Mouse (Mus musculus) forebrain, embryonic 14.5 days (tissue): Measurements from ENCODE around the gene Bud23. TPM values are rescaled to one million over a fixed set of nuclear protein-coding genes. Genes with fewer than 3 reads are reported as not detected.

Source experiments
- ATAC-seq: fragments of 200-750 bp; cut with Nextera tagmentation; 2 replicates; pipeline ENCODE4 v1.8.0; 2017; ENCODE audit warnings: mild to moderate bottlenecking, moderate library complexity
- DNase-seq: peaks from one replicate; pipeline ENCODE4 v3.0.0-alpha.2; 2015; ENCODE audit warnings: low spot score
- H3K27ac ChIP-seq: fragments of 300-500 bp; sonication (generic); 2 replicates; pipeline ENCODE4 v1.5.1; 2014; ENCODE audit warnings: low read depth, mild to moderate bottlenecking, control low read depth, low read length, moderate library complexity
- H3K27me3 ChIP-seq: fragments of 300-500 bp; sonication (generic); replicated peaks from 2 replicates; pipeline ENCODE4 v1.6.1; 2014; ENCODE audit warnings: low read length, control low read depth, mixed read lengths; ENCODE audit not compliant: control insufficient read depth, insufficient read depth
- H3K36me3 ChIP-seq: fragments of 300-500 bp; sonication (generic); 2 replicates; pipeline ENCODE4 v1.6.1; 2014; ENCODE audit warnings: low read length, control low read depth; ENCODE audit not compliant: control insufficient read depth, insufficient read depth
- H3K4me1 ChIP-seq: fragments of 300-500 bp; sonication (generic); 2 replicates; pipeline ENCODE4 v1.6.1; 2014; ENCODE audit warnings: antibody characterized with exemption, low read length, control low read depth; ENCODE audit not compliant: control insufficient read depth, insufficient read depth
- H3K4me2 ChIP-seq: fragments of 300-500 bp; sonication (generic); 2 replicates; pipeline ENCODE4 v1.6.1; 2014; ENCODE audit warnings: mild to moderate bottlenecking, control low read depth, low read length
- H3K4me3 ChIP-seq: fragments of 300-500 bp; sonication (generic); 2 replicates; pipeline ENCODE4 v1.5.1; 2014; ENCODE audit warnings: low read depth, low read length, control low read depth
- H3K9ac ChIP-seq: fragments of 300-500 bp; sonication (generic); 2 replicates; pipeline ENCODE4 v1.6.1; 2014; ENCODE audit warnings: mild to moderate bottlenecking, low read length, control low read depth, moderate library complexity
- H3K9me3 ChIP-seq: fragments of 300-500 bp; sonication (generic); replicated peaks from 2 replicates; pipeline ENCODE4 v1.6.1; 2016; ENCODE audit warnings: low read length, control low read depth, mixed read lengths; ENCODE audit not compliant: control insufficient read depth
- WGBS: fragments of 180-500 bp; shearing (Covaris S2); extraction: QIAGEN DNeasy Blood & Tissue Kit; methylation state at CpG from one replicate; pipeline ENCODE4 v1.1.7; 2014; 5-methylcytosine and 5-hydroxymethylcytosine counted together
- polyA plus RNA-seq: library from polyadenylated mRNA; unstranded; fragments of >200 nt; fragmentation: Nextera tagmentation; extraction: Ambion mirVana; gene quantifications from 2 replicates; pipeline ENCODE4 v1.2.1, GENCODE M21; 2014

The Bud23 gene
- polyA plus RNA-seq, 1 experiment from 2014 or later = 92.7 TPM

DNA sequence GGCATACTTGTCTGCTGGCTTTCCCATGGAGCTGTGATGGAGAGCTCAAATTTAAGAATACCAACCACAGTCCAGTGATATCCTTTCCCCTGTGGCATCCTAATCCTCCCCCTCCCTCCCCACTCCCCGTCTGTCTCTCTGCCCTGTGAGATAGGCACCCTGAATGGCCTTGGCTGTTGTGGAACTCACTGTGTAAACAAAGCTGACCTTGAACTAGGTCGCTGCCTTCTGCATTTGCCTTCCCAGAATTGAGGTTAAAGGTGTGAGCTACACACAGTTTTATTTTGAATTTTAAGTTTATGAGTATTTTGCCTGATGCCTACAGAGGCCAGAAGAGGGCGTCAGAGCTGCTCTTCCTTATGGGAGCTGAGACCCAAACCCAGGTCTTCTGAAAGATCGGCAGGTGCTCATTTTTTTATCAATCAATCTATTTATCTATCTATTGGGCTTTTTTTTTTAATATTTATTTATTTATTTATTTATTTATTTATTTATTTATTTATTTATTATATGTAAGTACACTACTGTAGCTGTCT, 48.5 kb downstream of the Bud23 start:
- Histone ChIP-seq H3K27me3 (no peaks in the 10 kb centered on the region), H3K4me1 (no peaks in the 10 kb centered on the region), H3K4me3 (no peak overlapping the region), H3K36me3 (no peaks in the 10 kb centered on the region), H3K27ac (no peak overlapping the region), H3K9me3 (no peaks in the 10 kb centered on the region), H3K9ac (no peak overlapping the region), H3K4me2 (no peak overlapping the region)
- ATAC-seq (no peak), DNase-seq (no peak)
- WGBS = 61% methylated on average over 4 of the region's 4 CpGs

DNA sequence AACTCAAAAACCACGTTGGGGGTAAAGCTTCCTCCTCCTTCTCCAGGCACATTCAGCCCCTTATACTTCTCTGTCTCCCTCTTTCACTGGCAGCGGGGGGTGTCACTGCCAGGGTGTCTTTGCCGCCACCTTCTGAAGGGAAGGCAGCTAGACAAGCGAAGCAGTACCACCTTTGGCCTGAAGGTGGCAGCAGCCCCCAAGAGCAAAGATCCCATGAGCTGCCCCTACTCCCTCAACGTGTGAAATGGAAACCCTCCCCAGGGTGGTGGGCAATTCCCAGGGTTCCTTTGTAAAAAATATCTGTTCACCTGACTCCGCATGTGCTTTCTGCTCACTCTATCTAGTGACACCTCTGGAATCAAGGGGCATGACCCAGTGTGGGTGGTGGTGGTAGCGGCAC, 49.3 kb downstream of the Bud23 start:
- Histone ChIP-seq H3K9me3 (no peaks in the 10 kb centered on the region), H3K27ac (no peak overlapping the region), H3K9ac (no peak overlapping the region), H3K4me1 (no peaks in the 10 kb centered on the region; the same call in 1 of the 2 replicates), H3K4me3 (no peak overlapping the region), H3K4me2 (no peak overlapping the region), H3K27me3 (no peaks in the 10 kb centered on the region), H3K36me3 (no peaks in the 10 kb centered on the region)
- WGBS = 15% methylated on average over 7 of the region's 7 CpGs
- DNase-seq (peak; percentile 84), ATAC-seq (peak; percentile 60)

DNA sequence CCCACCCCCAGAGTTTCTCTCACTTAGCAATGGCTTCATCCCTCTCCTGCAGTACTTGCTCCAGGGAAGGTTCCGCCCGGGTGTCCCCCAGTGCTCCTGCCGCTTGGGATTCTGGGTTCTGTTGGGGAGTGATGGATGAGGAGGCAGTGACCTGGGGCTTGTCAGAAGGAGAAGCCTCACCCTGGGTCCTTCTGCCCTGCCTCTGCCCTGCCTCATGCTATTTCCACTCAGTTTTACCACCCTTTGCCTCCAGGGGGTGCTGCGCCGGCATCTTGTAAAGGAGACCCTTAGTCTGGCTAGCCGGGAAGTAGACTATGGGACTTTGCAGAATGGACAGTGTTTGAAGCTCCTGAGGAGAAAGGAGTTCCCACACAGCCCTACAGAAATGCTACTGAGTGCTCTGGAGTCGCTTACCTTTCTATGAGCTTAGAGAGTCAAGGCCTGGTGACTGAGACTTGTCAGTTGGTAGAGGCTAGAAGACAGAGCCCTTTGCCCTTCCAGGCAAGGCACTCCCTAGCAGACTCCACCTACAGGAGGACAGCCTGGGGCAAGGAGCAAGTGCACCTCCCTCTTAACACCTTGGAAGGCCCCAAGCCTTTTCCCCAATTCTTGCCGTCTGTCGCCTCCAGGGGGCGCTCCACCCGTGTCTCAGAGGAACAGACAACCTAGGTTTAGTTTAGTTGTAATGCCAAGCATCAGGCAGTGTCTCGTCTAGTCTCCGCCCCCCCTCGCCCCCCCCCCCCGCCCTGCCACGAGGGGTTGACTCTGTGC, 51.9 kb downstream of the Bud23 start:
- Histone ChIP-seq H3K4me2 (no peak overlapping the region), H3K9me3 (no peaks in the 10 kb centered on the region), H3K4me1 (peaks cover 7% of the 10 kb centered on the region; the same call in 1 of the 2 replicates), H3K4me3 (no peak overlapping the region), H3K9ac (no peak overlapping the region), H3K36me3 (no peaks in the 10 kb centered on the region), H3K27ac (no peak overlapping the region), H3K27me3 (no peaks in the 10 kb centered on the region)
- peak; percentile 72 for DNase-seq
- ATAC-seq = no peak
- WGBS = 6% methylated on average over 14 of the region's 16 CpGs

DNA sequence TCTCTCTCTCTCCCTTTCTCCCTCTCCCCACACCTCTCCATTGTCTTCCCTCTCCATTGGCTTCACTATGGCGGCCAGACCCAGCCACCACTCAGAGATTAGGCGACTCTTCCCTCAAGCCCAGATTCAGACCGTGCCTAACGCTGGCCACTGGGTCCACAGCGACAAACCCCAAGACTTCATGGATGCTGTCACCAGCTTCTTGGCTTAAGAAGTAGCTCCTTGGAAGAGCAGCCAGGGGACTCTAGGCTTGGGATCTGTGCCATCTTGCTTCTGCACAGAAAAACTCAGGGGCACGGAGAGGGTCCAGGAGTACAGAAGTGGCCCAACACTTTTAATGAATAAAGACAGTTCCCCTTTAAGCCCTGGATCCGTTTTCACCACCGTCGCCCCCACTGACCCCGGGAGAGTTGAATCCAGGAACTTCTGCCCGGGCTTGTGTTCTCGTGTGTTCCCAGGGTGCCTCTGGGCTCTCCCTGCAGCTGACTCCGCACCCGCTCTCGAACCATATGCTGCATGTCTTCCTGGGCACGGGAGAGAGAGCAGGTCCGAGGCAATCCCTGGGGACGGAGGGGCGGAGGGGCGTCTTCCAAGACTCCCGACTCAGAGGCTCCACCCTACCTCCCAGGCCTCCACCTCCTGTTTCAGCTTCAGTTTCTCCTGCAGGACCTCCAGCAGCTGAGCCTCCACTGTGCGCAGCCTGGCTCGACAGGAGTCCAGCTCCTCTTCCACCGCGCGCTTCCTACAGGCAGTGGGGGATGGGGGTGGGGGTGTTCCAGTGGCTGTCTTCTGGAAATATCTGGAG, 52.7 kb downstream of the Bud23 start:
- no peak overlapping the region for H3K9ac ChIP-seq
- ATAC-seq = no peak
- no peaks in the 10 kb centered on the region for H3K36me3 ChIP-seq
- DNase-seq = no peak
- H3K9me3 ChIP-seq = no peaks in the 10 kb centered on the region
- no peak overlapping the region for H3K4me2 ChIP-seq
- 37% methylated on average over 25 of the region's 26 CpGs for WGBS
- no peak overlapping the region for H3K4me3 ChIP-seq
- H3K27me3 ChIP-seq = no peaks in the 10 kb centered on the region
- H3K27ac ChIP-seq = no peak overlapping the region
- peaks cover 7% of the 10 kb centered on the region; the same call in 1 of the 2 replicates for H3K4me1 ChIP-seq

DNA sequence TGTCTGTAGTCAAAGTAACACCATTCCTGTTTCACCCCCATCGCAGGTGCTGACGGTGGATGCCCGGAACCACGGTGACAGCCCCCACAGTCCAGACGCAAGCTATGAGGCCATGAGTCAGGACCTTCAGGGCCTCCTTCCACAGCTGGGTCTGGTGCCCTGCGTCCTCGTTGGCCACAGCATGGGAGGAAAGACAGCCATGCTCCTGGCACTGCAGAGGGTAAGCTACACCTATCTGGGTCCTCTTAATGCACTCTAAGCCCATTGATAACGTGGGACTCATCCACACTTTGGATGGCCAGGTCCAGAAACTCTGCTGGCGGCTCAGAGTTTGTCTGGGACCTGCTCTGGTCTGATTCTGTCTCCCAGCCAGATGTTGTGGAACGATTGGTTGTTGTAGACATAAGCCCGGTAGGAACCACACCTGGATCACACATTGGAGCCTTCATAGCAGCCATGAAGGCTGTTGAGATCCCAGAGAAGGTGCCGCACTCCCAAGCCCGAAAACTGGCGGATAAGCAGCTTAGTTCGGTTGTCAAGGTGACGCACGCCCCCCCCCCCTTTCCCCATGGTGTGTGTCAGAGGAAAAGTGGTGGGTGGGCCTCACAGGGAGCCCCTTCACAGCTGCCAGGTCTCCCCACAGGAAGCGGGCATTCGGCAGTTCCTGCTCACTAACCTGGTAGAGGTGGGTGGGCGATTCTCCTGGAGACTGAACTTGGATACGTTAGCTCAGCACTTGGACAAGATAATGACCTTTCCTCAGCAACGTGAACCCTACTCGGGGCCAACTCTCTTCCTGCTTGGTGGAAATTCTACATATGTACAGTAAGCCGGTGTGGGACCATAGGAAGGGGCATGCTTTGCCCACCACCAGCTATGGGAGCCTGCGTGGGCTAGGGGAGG, 53.7 kb downstream of the Bud23 start:
- ATAC-seq = no peak

DNA sequence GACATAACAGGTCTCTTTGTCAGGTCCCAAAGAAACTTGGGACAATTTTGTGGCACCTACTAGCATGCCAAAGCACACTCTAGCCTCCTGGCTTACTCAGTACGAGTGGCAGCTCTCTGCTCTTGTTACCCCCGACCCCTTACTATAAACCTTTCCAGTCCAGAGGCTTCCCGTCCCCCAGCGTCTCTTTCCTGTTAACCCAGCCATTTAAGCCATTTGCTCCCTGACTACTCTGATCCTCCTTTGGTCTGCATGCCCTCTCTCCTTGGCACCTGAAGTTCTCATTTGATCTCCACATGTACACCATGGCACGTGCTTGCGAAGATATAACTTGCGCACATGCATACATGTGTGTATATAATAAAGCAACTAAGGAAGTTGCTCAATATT, 54.4 kb downstream of the Bud23 start:
- Histone ChIP-seq H3K4me2 (peak overlapping the region; percentile 84), H3K36me3 (no peaks in the 10 kb centered on the region), H3K27ac (no peak overlapping the region), H3K4me3 (peak overlapping the region; percentile 56), H3K4me1 (peaks cover 7% of the 10 kb centered on the region; the same call in 1 of the 2 replicates), H3K9ac (peak overlapping the region; percentile 65), H3K27me3 (no peaks in the 10 kb centered on the region), H3K9me3 (no peaks in the 10 kb centered on the region)
- WGBS = 68% methylated on average over 7 of the region's 7 CpGs
- DNase-seq = no peak
- ATAC-seq = no peak

More for the DNA sequence above, 53.7 kb downstream of the Bud23 start:
- WGBS = 77% methylated on average over 25 of the region's 25 CpGs
- H3K27me3 ChIP-seq = no peaks in the 10 kb centered on the region
- H3K4me2 ChIP-seq = no peak overlapping the region
- H3K36me3 ChIP-seq = no peaks in the 10 kb centered on the region
- no peak overlapping the region for H3K9ac ChIP-seq
- H3K4me1 ChIP-seq = peaks cover 7% of the 10 kb centered on the region; the same call in 1 of the 2 replicates
- H3K9me3 ChIP-seq = no peaks in the 10 kb centered on the region
- no peak overlapping the region; the same call in 1 of the 2 replicates for H3K4me3 ChIP-seq
- no peak overlapping the region for H3K27ac ChIP-seq
- no peak for DNase-seq

DNA sequence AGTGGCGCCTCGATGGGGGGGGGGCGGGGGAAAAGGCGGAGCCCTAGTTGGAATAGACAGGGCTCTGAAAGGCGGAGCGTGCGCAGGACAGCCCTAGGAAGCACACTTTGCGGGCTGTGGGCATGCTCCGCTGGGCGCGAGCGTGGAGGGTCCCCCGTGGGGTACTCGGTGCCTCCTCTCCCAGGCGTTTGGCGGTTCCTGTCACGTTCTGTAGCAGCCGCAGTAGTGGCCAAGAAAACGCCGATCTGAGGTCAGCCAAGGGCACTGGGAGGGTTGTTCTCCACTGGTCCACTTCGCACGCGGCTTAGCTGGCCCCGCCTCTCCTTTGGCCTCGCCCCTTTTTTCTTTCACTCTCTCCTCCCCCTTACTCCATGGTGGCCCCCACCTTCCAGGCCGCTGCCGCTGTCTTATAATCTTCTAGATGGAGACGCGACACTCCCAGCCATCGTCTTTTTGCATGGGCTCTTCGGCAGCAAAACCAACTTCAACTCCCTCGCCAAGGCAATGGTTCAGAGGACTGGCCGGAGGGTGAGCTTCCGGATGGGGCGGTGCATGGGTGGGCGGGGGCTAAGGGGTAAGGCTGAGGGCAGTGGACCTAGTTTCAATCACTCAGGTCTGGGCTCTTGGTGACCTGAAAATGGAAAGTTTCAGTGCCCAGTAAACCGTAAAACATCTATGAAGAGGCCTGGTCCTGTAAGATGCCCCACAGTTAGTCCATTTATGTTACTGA, 55.0 kb downstream of the Bud23 start:
- peak; percentile 79 for ATAC-seq

More for the DNA sequence above, 55.0 kb downstream of the Bud23 start:
- peak overlapping the region; percentile 56 for H3K4me3 ChIP-seq
- peak overlapping the region; percentile 84 for H3K4me2 ChIP-seq
- peak overlapping the region; percentile 65 for H3K9ac ChIP-seq
- H3K27me3 ChIP-seq = no peaks in the 10 kb centered on the region
- no peaks in the 10 kb centered on the region for H3K36me3 ChIP-seq
- under 1% methylated on average over 35 of the region's 37 CpGs for WGBS
- no peaks in the 10 kb centered on the region for H3K9me3 ChIP-seq
- H3K27ac ChIP-seq = peak overlapping the region; percentile 97
- DNase-seq = peak; percentile 93
- H3K4me1 ChIP-seq = peaks cover 7% of the 10 kb centered on the region; the same call in 1 of the 2 replicates
